Mouse (Mus musculus) brain, embryonic 14.5 days (tissue): Measurements from ENCODE around the gene Best2. TPM values are rescaled to one million over a fixed set of nuclear protein-coding genes. Genes with fewer than 3 reads are reported as not detected.

Source experiments
- DNase-seq: peaks from one replicate; pipeline ENCODE4 v3.0.0-alpha.2; 2011; ENCODE audit warnings: low read depth
- CTCF ChIP-seq: fragments of 200-500 bp; IDR thresholded peaks from 2 replicates; pipeline ENCODE4 v1.5.1; 2012; ENCODE audit warnings: inconsistent platforms, mild to moderate bottlenecking, moderate library complexity, borderline replicate concordance; ENCODE audit not compliant: insufficient read depth, insufficient read length; ENCODE audit errors: extremely low read depth
- POLR2A ChIP-seq: fragments of 200-500 bp; IDR thresholded peaks from 2 replicates; pipeline ENCODE4 v1.6.1; 2012; ENCODE audit warnings: mild to moderate bottlenecking, inconsistent platforms, borderline replicate concordance; ENCODE audit not compliant: poor library complexity, insufficient read depth, insufficient read length, severe bottlenecking; ENCODE audit errors: extremely low read depth
- polyA plus RNA-seq: library from polyadenylated mRNA; depleted of rRNA; stranded (reverse); fragments of >200 nt; gene quantifications from 2 replicates; pipeline ENCODE4 v1.2.3, GENCODE M21; 2012

Best2 gene
- polyA plus RNA-seq, 1 experiment: 0.05 TPM

DNA sequence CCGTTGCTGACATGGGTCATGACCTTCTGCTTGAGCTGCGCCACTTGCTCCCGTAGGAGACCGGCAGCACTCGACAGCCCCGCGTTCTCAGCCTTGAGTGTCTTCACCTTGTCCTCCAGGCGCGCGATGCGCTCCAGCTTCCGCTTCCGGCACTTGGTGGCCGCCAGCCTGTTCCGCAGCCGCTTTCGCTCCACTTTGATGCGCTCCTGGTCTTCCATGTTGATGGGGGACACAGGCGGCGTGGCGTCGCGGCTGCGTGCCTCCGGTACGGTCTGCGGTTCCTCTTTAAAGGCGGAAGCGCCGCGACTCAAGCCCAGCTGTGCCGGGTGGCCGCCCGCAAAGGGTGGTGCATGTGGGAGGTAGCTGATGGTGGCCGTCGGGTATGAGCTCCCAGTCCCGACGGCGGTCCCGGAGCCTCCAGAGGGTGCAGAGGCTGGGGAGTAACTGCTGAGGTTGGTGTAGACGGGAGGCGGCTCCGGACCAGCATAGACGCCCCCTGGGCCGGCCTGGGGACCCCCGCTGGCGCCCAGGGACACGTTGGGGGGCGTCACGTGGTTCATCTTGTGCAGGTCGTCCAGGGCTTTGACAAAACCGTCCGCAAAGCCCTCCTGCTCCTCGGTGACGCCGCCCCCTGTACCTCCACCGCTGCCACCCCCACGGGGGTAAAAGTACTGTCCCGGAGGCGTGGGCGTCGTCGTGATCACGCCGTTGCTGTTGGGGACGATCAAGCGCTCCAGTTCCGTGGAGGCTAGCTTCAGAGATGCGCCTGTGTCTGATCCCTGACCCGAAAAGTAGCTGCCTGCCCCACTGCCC is 36.7 kb downstream of the Best2 start:
- TF ChIP-seq POLR2A: no peak
- TF ChIP-seq CTCF: no peak
- peak; percentile 54 for DNase-seq

DNA sequence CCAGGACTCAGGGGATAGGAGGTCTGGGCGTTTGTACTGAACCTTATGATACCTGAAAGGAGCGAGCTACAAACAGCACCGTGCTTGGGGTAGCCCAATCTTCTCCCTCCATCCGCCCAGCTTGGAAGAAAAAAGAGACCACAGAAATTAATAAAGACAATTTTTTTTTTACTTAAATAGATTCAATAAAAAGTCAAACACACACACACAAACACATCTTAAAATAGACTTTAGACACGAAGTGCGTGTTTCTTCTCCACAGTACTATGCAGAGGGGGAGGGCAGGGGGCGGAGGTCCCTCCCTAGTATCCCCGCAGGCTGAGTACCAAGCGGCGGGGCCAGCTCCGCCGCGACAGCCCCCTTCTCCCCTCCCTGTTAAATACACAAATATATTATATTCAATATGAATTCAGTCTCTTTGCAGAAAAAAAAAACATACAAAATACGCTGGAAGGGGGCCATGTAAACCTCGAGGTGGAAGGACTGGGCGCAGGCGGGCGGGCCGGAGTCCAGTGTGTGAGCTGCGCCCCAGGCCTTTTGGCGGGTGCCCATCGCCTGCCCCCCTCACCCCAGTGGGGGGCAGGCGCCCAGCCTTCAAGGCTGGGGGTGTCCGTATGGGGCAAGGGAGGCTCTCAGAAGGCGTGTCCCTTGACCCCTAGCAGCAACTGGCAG is 37.4 kb downstream of the Best2 start:
- TF ChIP-seq POLR2A: no peak
- no peak for DNase-seq

DNA sequence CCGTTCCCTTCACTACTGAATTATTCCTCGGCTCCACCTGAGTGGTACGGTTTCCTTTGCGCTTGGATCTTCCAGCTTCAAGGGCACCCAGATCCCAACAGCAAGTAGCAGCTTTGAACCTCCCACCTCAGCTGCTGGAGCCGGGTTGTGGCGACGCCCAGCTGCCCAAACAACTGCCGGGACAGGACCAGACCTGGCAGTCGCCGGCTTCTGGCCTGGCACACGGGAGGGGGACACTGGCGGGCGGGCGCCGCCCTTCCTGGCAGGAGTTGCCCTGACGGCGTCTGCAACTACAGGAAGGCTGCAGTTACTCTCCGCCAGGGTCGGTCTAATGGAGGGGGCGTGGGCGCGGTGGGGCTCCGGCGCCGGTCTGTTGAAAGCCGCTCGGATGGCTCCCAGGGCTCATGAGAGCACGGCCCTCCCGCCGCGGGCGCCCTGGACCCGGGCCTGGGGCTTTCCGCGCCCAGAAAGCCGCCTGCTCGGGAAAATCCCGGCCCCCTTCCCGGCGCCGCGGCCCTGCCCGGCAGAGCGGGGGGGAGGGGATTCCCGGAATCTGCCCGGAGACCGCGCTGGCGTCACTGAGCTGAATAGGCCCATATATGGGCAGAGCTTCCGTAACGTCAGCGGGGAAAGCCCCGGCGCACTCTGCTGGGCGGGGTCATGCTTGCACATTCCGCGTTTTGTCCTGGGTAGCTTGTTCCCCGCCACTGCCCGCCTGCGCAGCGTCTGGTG is 38.1 kb downstream of the Best2 start:
- TF ChIP-seq CTCF (no peak), POLR2A (no peak)
- DNase-seq: peak; percentile 96

DNA sequence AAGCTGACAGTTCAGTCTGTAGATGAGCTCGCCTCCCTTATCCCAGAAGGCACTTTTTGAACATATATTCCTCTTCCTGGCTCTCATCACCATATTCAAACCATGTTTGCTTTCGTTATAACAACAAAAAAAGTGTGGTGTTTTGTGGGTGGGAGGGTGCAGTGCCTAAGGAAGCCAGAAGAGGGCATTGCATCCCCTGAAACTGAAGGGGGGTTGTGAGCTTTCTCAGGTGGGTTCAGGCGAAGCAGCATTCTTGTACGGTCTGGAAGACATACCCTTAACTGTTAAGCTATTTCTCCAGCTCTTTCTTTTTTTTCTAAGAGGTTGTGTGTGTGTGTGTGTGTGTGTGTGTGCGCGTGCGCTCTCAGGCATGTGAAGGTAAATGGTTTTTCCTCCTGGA is 38.9 kb downstream of the Best2 start:
- DNase-seq: peak; percentile 68
- TF ChIP-seq CTCF (peak; percentile 80), POLR2A (no peak)

DNA sequence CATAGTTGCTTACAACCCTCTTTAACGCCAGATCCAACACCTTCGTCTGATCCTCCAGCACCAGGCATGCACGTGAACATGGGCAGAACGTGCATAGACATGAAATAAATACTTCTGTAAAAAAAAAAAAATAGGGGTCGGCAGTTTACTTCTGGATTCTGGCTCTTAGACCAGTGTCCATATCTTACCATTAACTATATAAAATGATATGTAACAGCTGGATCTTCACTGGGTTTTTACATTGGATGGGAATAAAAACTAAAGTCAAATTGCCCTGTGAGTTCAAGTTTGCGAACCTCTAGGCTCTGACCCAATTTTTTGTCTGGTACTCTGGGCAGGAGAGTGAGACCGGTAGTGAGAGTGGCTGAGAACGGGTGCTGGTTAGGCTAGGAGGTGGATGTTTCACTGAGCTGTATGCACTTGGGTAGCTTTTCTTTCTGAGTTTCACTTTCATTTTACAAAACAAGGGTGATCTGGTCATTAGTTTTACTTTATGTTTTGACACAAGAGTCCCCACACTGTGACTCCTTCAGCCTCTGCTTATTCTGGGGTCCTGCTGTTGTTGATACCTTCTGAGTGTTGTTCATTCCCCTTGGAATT is 39.7 kb downstream of the Best2 start:
- no peak for DNase-seq
- TF ChIP-seq POLR2A: no peak
- no peak for TF ChIP-seq CTCF

DNA sequence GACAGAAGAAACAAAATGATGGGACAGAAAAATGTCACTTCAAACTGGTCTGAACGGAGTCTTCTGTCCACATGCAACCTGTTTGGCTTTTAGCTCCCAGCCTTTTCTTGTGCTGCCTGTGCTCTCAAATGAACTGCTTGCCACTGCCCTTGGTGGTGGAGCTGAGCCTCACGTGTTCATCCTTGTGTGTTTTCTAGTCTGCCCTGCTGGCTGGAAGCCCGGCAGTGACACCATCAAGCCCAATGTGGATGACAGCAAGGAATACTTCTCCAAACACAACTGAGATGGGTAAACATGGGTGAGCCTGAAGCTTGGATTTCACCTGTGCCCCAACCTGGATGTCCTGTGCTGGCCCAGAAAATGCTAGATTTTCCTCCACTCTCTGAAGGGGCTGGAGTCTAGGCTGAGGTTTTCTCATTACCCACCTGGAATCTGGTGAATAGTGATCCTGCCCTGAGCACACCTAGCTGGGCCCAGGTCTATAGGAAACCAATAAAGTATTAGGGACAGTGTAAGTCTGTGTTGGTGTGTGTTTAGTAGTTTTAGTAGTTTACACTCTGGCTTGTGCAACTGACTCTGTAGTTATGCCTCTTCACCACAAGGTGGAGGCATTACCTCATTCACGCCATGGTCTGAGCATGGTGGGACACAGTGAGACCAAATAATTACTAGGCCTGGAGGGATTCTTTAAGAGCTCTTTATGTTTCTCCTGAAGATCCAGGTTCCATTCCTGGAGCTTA is 40.4 kb downstream of the Best2 start:
- DNase-seq: peak; percentile 83
- no peak for TF ChIP-seq POLR2A
- peak; percentile 78; the same call in 1 of the 2 replicates for TF ChIP-seq CTCF

DNA sequence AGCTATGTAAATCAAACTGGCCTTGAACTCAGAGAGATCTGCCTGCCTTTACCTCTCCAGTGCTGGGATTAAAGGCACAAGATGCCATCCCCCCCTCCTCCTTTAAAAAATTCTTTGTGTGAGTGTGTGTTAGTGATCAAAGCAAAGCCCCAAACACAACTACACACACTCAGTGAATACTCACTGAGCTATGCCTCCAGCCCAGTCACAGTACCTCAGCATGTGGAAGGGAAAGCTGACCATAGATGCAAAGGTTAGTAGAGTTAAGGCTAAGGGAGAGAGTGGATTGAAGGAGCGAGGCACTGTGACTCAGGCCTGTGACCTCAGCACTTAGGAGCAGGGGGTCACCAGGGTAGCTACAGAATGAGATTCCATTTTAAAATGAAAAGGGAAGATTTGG is 41.3 kb downstream of the Best2 start:
- no peak for DNase-seq
- no peak for TF ChIP-seq CTCF
- no peak for TF ChIP-seq POLR2A

DNA sequence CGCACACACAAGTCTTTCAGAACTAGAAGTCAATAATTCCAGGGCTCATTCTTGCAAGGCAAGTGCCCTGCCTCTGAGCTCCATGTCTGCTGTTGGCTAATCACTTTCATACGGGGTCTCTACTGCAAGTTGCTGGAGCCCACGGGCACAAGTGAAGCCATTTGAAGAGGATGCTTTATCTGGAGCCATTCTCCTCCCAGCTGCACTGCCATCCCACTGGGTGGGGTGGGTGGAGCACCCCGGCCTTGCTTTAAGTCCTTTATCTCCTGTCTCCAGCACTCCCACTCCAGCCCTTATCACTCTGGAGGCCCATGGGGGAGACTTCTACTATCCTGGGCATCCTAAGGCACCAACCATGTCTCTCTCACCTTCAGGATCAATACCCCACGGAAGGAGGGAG is 43.4 kb downstream of the Best2 start:
- TF ChIP-seq POLR2A (no peak), CTCF (no peak)
- DNase-seq: no peak

DNA sequence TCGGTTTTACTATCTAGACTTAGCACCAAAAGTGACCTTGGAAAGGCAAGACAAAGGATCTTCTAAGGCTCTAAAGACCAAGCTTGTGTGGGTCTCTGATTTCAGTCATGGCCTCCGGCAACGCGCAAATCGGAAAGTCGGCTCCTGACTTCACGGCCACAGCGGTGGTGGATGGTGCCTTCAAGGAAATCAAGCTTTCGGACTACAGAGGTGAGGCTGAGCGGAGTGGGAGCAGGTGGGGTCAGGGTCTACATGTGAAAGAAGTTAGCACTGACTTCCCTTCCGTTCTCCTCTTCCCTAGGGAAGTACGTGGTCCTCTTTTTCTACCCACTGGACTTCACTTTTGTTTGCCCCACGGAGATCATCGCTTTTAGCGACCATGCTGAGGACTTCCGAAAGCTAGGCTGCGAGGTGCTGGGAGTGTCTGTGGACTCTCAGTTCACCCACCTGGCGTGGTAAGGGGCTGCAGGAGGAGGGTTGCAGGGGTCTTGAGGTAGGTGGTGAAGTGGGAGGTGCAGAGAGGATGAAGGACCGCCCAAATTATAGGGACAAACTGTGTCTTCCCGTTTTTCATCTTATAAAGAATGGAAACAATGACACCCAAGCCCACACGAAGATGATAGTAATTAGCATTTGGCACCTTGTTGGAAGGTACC is 44.1 kb downstream of the Best2 start:
- TF ChIP-seq CTCF (no peak), POLR2A (no peak)
- no peak for DNase-seq
